Mouse (Mus musculus): ENCODE measurements at regions not wholly inside any gene's neighbourhood (a gene's known extent, or its start where the extent isn't known, plus 50 kb on each side); places are given as distances from the start of the nearest gene placed in this dataset.
A peak's percentile ranks its signal among the peaks of the same experiment; 100 is the strongest.

GRCm38 (mm10) chrX:70261360-70261759 lies 103.5 kb downstream of the Ids start:
- DNase-seq (ENCODE audit: low read depth, low spot score), result no peak

GRCm38 (mm10) chrX:70216011-70216410 lies 148.9 kb downstream of the Ids start:
- DNase-seq (ENCODE audit: low read depth, low spot score), result no peak

GRCm38 (mm10) chrX:70184427-70185090 lies 180.3 kb downstream of the Ids start:
- DNase-seq (ENCODE audit: low read depth, low spot score), result no peak

GRCm38 (mm10) chrX:70169737-70170136 lies 195.1 kb downstream of the Ids start:
- no peak for DNase-seq (ENCODE audit: low read depth, low spot score)

- peak; percentile 4 for DNase-seq (ENCODE audit: low read depth, low spot score)
These were observed 203.9 kb downstream of the Ids start for GRCm38 (mm10) chrX:70161011-70161410.
